Mouse (Mus musculus) stomach, postnatal 0 days (tissue): ENCODE data around the gene 1700067K01Rik.

ENCODE experiments used
- CTCF ChIP-seq: IDR thresholded peaks from 2 replicates; pipeline ENCODE4 v1.5.1; 2016; ENCODE audit warnings: antibody characterized with exemption, low read depth, mild to moderate bottlenecking, moderate library complexity
- EP300 ChIP-seq: optimal IDR thresholded peaks from 2 replicates; pipeline ENCODE3; 2016; ENCODE audit warnings: antibody characterized with exemption

DNA sequence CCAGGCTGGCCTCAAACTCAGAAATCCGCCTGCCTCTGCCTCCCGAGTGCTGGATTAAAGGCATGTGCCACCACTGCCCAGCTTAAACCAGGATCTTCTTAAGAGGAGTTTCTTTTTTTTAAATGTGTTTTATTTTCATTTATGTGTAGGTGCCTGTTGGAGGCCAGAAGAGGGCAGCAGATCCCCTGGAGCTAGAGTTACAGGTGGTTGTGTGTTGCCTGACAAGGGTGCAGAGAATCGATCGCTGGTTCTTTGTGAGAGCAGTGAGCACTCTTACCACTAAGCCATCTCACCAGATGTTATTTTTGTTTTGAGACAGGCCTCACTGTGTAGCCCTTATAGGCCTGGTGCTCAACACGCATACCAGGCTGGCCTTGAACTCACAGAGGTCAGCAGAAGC lies 14.5 kb downstream of the 1700067K01Rik start:
- TF ChIP-seq CTCF = no peak
- TF ChIP-seq EP300 = no peak
